Mouse (Mus musculus) small intestine, adult 2 months (tissue): Measurements from ENCODE around the gene Abhd4.

Experiments
- CTCF ChIP-seq: fragments of 200-500 bp; IDR thresholded peaks from 2 replicates; pipeline ENCODE4 v1.5.1; 2012; ENCODE audit warnings: low read depth, mild to moderate bottlenecking, control low read depth, inconsistent platforms, low read length, moderate library complexity, mixed read lengths; ENCODE audit not compliant: insufficient replicate concordance, insufficient read length; ENCODE audit errors: extremely low read depth
- POLR2A ChIP-seq: fragments of 200-500 bp; IDR thresholded peaks from 2 replicates; pipeline ENCODE4 v1.6.1; 2012; ENCODE audit warnings: low read depth, mild to moderate bottlenecking, control low read depth, inconsistent platforms, low read length, moderate library complexity

GRCm38 (mm10) chr14:54204311-54204710 lies 49.7 kb upstream of the Abhd4 start:
- TF ChIP-seq POLR2A (no peak), CTCF (no peak)
